Mouse (Mus musculus) lung, adult 2 months (tissue): Measurements from ENCODE around the gene Gm20388. TPM values are rescaled to one million over a fixed set of nuclear protein-coding genes. Genes with fewer than 3 reads are reported as not detected.

Experiments used
- DNase-seq: peaks from one replicate; pipeline ENCODE4 v3.0.0; 2022
- H3K4me1 ChIP-seq: fragments of 200-500 bp; 2 replicates; pipeline ENCODE4 v1.6.1; 2011; ENCODE audit warnings: low read length; ENCODE audit not compliant: control insufficient read depth, insufficient read depth
- H3K4me3 ChIP-seq: fragments of 200-500 bp; replicated peaks from 2 replicates; pipeline ENCODE3; 2011; ENCODE audit warnings: low read depth, mild to moderate bottlenecking, control low read depth, low read length; ENCODE audit errors: extremely low read depth
- CTCF ChIP-seq: fragments of 200-500 bp; IDR thresholded peaks from 2 replicates; pipeline ENCODE4 v1.5.1; 2011; ENCODE audit warnings: mild to moderate bottlenecking, low read length, control low read depth; ENCODE audit not compliant: insufficient read depth
- POLR2A ChIP-seq: fragments of 200-500 bp; IDR thresholded peaks from 2 replicates; pipeline ENCODE4 v1.6.1; 2011; ENCODE audit warnings: low read depth, mild to moderate bottlenecking, control low read depth, low read length, borderline replicate concordance; ENCODE audit errors: extremely low read depth
- WGBS: fragments of 180-500 bp; shearing (Covaris S2); methylation state at CpG from one replicate; pipeline ENCODE4 v1.1.7; 2018; 5-methylcytosine and 5-hydroxymethylcytosine counted together
- polyA plus RNA-seq: library from polyadenylated mRNA; depleted of rRNA; stranded (reverse); fragments of >200 nt; gene quantifications from 2 replicates; pipeline ENCODE4 v1.2.3, GENCODE M21; 2012

Gm20388 gene
- polyA plus RNA-seq, 1 experiment = 67.8 TPM

GRCm38 (mm10) chr8:120426105-120426504 lies 515.5 kb downstream of the Gm20388 start:
- Histone ChIP-seq H3K4me3 (no peak overlapping the region), H3K4me1 (peaks cover 11% of the 10 kb centered on the region)
- no peak for DNase-seq
- TF ChIP-seq POLR2A = no peak
- TF ChIP-seq CTCF = no peak
- WGBS = 53% methylated on average over 1 of the region's 1 CpGs

GRCm38 (mm10) chr8:120426622-120427385 lies 516.2 kb downstream of the Gm20388 start:
- DNase-seq = no peak
- Histone ChIP-seq H3K4me1 (peaks cover 11% of the 10 kb centered on the region), H3K4me3 (no peak overlapping the region)
- WGBS = 34% methylated on average over 20 of the region's 20 CpGs
- TF ChIP-seq POLR2A (no peak), CTCF (no peak)

- Histone ChIP-seq H3K4me1 (peaks cover 11% of the 10 kb centered on the region), H3K4me3 (no peak overlapping the region)
- no peak for DNase-seq
- 83% methylated on average over 5 of the region's 5 CpGs for WGBS
- TF ChIP-seq CTCF = no peak
- no peak for TF ChIP-seq POLR2A
These were observed 517.9 kb downstream of the Gm20388 start for GRCm38 (mm10) chr8:120428492-120428891.

GRCm38 (mm10) chr8:120429116-120429515 lies 518.5 kb downstream of the Gm20388 start:
- peaks cover 11% of the 10 kb centered on the region for H3K4me1 ChIP-seq
- H3K4me3 ChIP-seq = no peak overlapping the region
- DNase-seq = no peak
- TF ChIP-seq CTCF (no peak), POLR2A (no peak)
- WGBS = 100% methylated on average over 1 of the region's 1 CpGs

GRCm38 (mm10) chr8:120431042-120431441 lies 520.4 kb downstream of the Gm20388 start:
- H3K4me1 ChIP-seq = peaks cover 10% of the 10 kb centered on the region
- no peak overlapping the region for H3K4me3 ChIP-seq
- TF ChIP-seq CTCF = no peak
- no peak for TF ChIP-seq POLR2A
- 86% methylated on average over 12 of the region's 12 CpGs for WGBS
- no peak for DNase-seq

GRCm38 (mm10) chr8:120432438-120432837 lies 521.8 kb downstream of the Gm20388 start:
- 79% methylated on average over 7 of the region's 7 CpGs for WGBS
- DNase-seq = no peak
- Histone ChIP-seq H3K4me3 (no peak overlapping the region), H3K4me1 (peaks cover under 1% of the 10 kb centered on the region)
- TF ChIP-seq POLR2A (no peak), CTCF (no peak)

GRCm38 (mm10) chr8:120433143-120433542 lies 522.5 kb downstream of the Gm20388 start:
- 77% methylated on average over 7 of the region's 7 CpGs for WGBS
- H3K4me1 ChIP-seq = no peaks in the 10 kb centered on the region
- DNase-seq = no peak
- TF ChIP-seq CTCF (no peak), POLR2A (no peak)
- no peak overlapping the region for H3K4me3 ChIP-seq

- TF ChIP-seq CTCF (no peak), POLR2A (no peak)
- WGBS = 97% methylated on average over 1 of the region's 1 CpGs
- Histone ChIP-seq H3K4me3 (no peak overlapping the region), H3K4me1 (no peaks in the 10 kb centered on the region)
- DNase-seq = no peak
These were observed 523.1 kb downstream of the Gm20388 start for GRCm38 (mm10) chr8:120433734-120434133.

- H3K4me3 ChIP-seq = no peak overlapping the region
- H3K4me1 ChIP-seq = no peaks in the 10 kb centered on the region
- TF ChIP-seq CTCF = no peak
- no peak for TF ChIP-seq POLR2A
- DNase-seq = no peak
- WGBS = 85% methylated on average over 15 of the region's 15 CpGs
These were observed 525.1 kb downstream of the Gm20388 start for GRCm38 (mm10) chr8:120435781-120436180.

GRCm38 (mm10) chr8:120436491-120437030 lies 525.9 kb downstream of the Gm20388 start:
- H3K4me1 ChIP-seq = peaks cover under 1% of the 10 kb centered on the region
- no peak for DNase-seq
- 61% methylated on average over 5 of the region's 5 CpGs for WGBS
- TF ChIP-seq POLR2A (no peak), CTCF (no peak)
- no peak overlapping the region for H3K4me3 ChIP-seq

- DNase-seq = no peak
- 65% methylated on average over 1 of the region's 1 CpGs for WGBS
- no peak overlapping the region for H3K4me3 ChIP-seq
- TF ChIP-seq CTCF (no peak), POLR2A (no peak)
- peaks cover 7% of the 10 kb centered on the region for H3K4me1 ChIP-seq
These were observed 526.6 kb downstream of the Gm20388 start for GRCm38 (mm10) chr8:120437207-120437606.
